Mouse (Mus musculus): ENCODE data around the gene Slc25a47.

DNA sequence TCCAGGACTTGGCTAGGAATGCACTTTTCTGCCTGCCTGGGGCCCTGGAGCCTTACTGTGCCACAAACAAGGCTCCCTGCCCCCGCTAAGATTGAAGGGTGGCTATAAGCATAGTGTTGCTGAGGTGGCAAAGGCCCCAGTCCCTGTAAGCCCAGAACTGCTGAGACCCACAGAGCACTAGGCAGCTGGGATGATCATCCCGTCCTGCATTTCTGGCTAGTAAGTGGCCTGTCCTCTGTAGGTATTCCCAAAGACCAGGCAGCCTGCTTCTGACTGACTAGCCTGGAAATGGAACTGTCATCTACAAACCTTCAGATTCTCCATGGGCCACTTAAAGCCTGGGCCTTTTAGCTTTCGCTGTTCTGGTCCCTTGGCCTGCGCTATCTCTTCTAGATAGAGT lies 15.4 kb upstream of the Slc25a47 start:
- TF ChIP-seq POLR2A (IDR thresholded peaks at IDR 0.05; ENCODE audit: low read depth, low read length) (no peak), CTCF (IDR thresholded peaks at IDR 0.05; ENCODE audit: borderline replicate concordance, insufficient read depth, low read length) (no peak)

Data from embryonic fibroblast, embryonic 13.5 days (primary cell).